Mouse (Mus musculus) myocyte (in vitro differentiated cells): ENCODE measurements at regions not wholly inside any gene's neighbourhood (a gene's known extent, or its start where the extent isn't known, plus 50 kb on each side); places are given as distances from the start of the nearest gene placed in this dataset.

ENCODE experiments used
- E2F4 ChIP-seq: IDR thresholded peaks from one replicate; pipeline ENCODE4 v1.6.1; 2011; ENCODE audit warnings: mild to moderate bottlenecking, control low read depth, moderate library complexity; ENCODE audit not compliant: insufficient read depth
- POLR2A ChIP-seq: IDR thresholded peaks from one replicate; pipeline ENCODE4 v1.6.1; 2011; ENCODE audit warnings: low read depth, mild to moderate bottlenecking, control low read depth, moderate library complexity; ENCODE audit not compliant: insufficient read length
- POLR2AphosphoS2 ChIP-seq: IDR thresholded peaks from one replicate; pipeline ENCODE4 v1.6.1; 2011; ENCODE audit warnings: low read depth, control low read depth; ENCODE audit not compliant: insufficient read length
- USF1 ChIP-seq: IDR thresholded peaks from one replicate; pipeline ENCODE4 v1.6.1; 2011; ENCODE audit warnings: low read depth, mild to moderate bottlenecking, control low read depth, moderate library complexity

GRCm38 (mm10) chr3:18631601-18632000, 683.4 kb downstream of the Cypt12 start:
- no peak for TF ChIP-seq POLR2AphosphoS2
- TF ChIP-seq E2F4, result no peak
- no peak for TF ChIP-seq POLR2A
- no peak for TF ChIP-seq USF1
